Mouse (Mus musculus) lung, postnatal 0 days (tissue): ENCODE data around the gene Mindy4b-ps. TPM values are rescaled to one million over a fixed set of nuclear protein-coding genes. Genes with fewer than 3 reads are reported as not detected.

Experiments
- ATAC-seq: fragments of 200-750 bp; cut with Nextera tagmentation; 2 replicates; pipeline ENCODE4 v1.8.0; 2017; ENCODE audit warnings: moderate library complexity
- DNase-seq: peaks from one replicate; pipeline ENCODE4 v3.0.0-alpha.2; 2016; ENCODE audit warnings: low spot score
- H3K27ac ChIP-seq: fragments of 300-500 bp; sonication (generic); 2 replicates; pipeline ENCODE4 v1.5.1; 2014; ENCODE audit warnings: antibody characterized with exemption, mild to moderate bottlenecking, low read length, mixed read lengths
- H3K27me3 ChIP-seq: fragments of 300-500 bp; sonication (generic); replicated peaks from 2 replicates; pipeline ENCODE4 v1.6.1; 2014; ENCODE audit warnings: low read length, mixed read lengths; ENCODE audit not compliant: insufficient read depth
- H3K36me3 ChIP-seq: fragments of 300-500 bp; sonication (generic); 2 replicates; pipeline ENCODE4 v1.6.1; 2014; ENCODE audit warnings: low read length, mixed read lengths; ENCODE audit not compliant: insufficient read depth
- H3K4me1 ChIP-seq: fragments of 300-500 bp; sonication (generic); 2 replicates; pipeline ENCODE4 v1.6.1; 2014; ENCODE audit warnings: antibody characterized with exemption, low read depth, low read length, mixed read lengths; ENCODE audit not compliant: insufficient read depth
- H3K4me2 ChIP-seq: fragments of 300-500 bp; sonication (generic); replicated peaks from 2 replicates; pipeline ENCODE4 v1.6.1; 2014; ENCODE audit warnings: low read depth, mild to moderate bottlenecking, low read length, moderate library complexity, mixed read lengths
- H3K4me3 ChIP-seq: fragments of 300-500 bp; sonication (generic); 2 replicates; pipeline ENCODE4 v1.5.1; 2014; ENCODE audit warnings: low read depth, low read length
- H3K9ac ChIP-seq: fragments of 300-500 bp; sonication (generic); replicated peaks from 2 replicates; pipeline ENCODE4 v1.6.1; 2014; ENCODE audit warnings: low read depth, mild to moderate bottlenecking
- H3K9me3 ChIP-seq: fragments of 300-500 bp; sonication (generic); 2 replicates; pipeline ENCODE4 v1.6.1; 2016; ENCODE audit warnings: low read length, mixed read lengths
- CTCF ChIP-seq: IDR thresholded peaks from 2 replicates; pipeline ENCODE4 v1.5.1; 2016; ENCODE audit warnings: antibody characterized with exemption, mild to moderate bottlenecking
- EP300 ChIP-seq: IDR thresholded peaks from 2 replicates; pipeline ENCODE4 v1.6.1; 2016; ENCODE audit warnings: antibody characterized with exemption, mild to moderate bottlenecking, control low read depth
- WGBS: fragments of 180-500 bp; shearing (Covaris S2); extraction: QIAGEN DNeasy Blood & Tissue Kit; methylation state at CpG from one replicate; pipeline ENCODE4 v1.1.7; 2014; 5-methylcytosine and 5-hydroxymethylcytosine counted together
- polyA plus RNA-seq: library from polyadenylated mRNA; unstranded; fragments of >200 nt; fragmentation: Nextera tagmentation; extraction: Ambion mirVana; gene quantifications from 2 replicates; pipeline ENCODE4 v1.2.1, GENCODE M21; 2015

The Mindy4b-ps gene
- polyA plus RNA-seq, 1 experiment from 2014 or later: not detected

DNA sequence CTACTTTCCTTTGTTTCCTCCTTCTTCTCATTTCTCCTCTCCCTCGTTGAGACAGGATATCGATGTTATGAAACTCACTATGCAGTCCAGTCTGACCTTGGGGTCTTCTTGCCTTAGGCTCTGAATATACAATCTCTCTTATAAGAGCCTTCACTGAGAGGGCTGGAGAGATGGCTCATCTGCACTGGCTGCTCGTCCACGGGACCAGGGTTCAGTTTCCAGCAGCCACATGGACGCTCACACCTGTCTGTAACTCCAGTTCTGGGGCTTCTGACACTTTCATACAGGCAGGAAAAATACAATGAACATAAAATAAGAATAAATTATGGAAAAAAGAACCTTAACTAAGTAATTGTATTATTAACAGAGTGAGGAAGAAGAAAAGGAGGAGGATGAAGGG is 9.5 kb upstream of the Mindy4b-ps start:
- DNase-seq: no peak
- H3K27me3 ChIP-seq: no peaks in the 10 kb centered on the region
- H3K4me3 ChIP-seq: no peak overlapping the region
- H3K9ac ChIP-seq: no peak overlapping the region
- no peak for ATAC-seq
- H3K9me3 ChIP-seq: no peaks in the 10 kb centered on the region
- no peak for TF ChIP-seq CTCF
- no peaks in the 10 kb centered on the region for H3K36me3 ChIP-seq
- no peaks in the 10 kb centered on the region for H3K4me1 ChIP-seq
- H3K4me2 ChIP-seq: no peak overlapping the region
- 63% methylated on average over 5 of the region's 5 CpGs for WGBS
- H3K27ac ChIP-seq: no peak overlapping the region

DNA sequence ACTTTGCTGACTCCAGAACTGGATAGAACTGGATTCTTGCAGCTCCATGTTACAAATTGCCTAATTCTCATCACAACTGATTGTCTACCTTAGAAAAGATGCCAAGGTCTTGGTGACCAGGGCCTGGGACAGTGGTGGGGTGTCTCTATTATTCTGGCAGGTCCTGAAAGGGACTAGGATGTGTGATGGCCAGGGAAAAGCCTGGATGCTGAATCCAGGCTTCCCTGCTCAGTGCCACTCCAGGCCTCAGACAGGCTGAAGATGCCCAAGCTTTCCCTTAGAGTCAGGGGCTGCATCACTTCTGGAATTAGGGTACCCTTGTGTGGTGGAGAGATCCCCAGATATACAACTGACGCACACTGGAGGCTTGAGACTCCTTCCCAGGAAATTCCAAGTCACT is 7.8 kb upstream of the Mindy4b-ps start:
- Histone ChIP-seq H3K4me3 (no peak overlapping the region), H3K9ac (no peak overlapping the region), H3K27me3 (no peaks in the 10 kb centered on the region), H3K27ac (no peak overlapping the region), H3K4me2 (no peak overlapping the region), H3K4me1 (no peaks in the 10 kb centered on the region), H3K9me3 (no peaks in the 10 kb centered on the region), H3K36me3 (no peaks in the 10 kb centered on the region)
- ATAC-seq (no peak), DNase-seq (no peak)
- TF ChIP-seq EP300: no peak
- no peak for TF ChIP-seq CTCF
- WGBS: 81% methylated on average over 1 of the region's 1 CpGs

GRCm38 (mm10) chr3:58828366-58829153 is 6.4 kb upstream of the Mindy4b-ps start:
- TF ChIP-seq CTCF (no peak), EP300 (no peak)
- no peaks in the 10 kb centered on the region for H3K27me3 ChIP-seq
- H3K36me3 ChIP-seq: no peaks in the 10 kb centered on the region
- DNase-seq (no peak), ATAC-seq (no peak)
- no peak overlapping the region for H3K4me2 ChIP-seq
- no peak overlapping the region for H3K4me3 ChIP-seq
- H3K9ac ChIP-seq: no peak overlapping the region
- no peaks in the 10 kb centered on the region for H3K4me1 ChIP-seq
- no peak overlapping the region for H3K27ac ChIP-seq
- 78% methylated on average over 14 of the region's 14 CpGs for WGBS
- H3K9me3 ChIP-seq: no peaks in the 10 kb centered on the region

- Histone ChIP-seq H3K4me2 (no peak overlapping the region), H3K4me3 (no peak overlapping the region), H3K4me1 (no peaks in the 10 kb centered on the region), H3K9me3 (no peaks in the 10 kb centered on the region), H3K9ac (no peak overlapping the region), H3K36me3 (no peaks in the 10 kb centered on the region), H3K27me3 (no peaks in the 10 kb centered on the region), H3K27ac (no peak overlapping the region)
- WGBS: 52% methylated on average over 4 of the region's 4 CpGs
- DNase-seq: no peak
- no peak for TF ChIP-seq EP300
- ATAC-seq: no peak
Observed at GRCm38 (mm10) chr3:58826266-58826665, 4.2 kb upstream of the Mindy4b-ps start.

- DNase-seq (no peak), ATAC-seq (no peak)
- no peak overlapping the region for H3K4me2 ChIP-seq
- whole genome bisulfite sequencing: 55% methylated on average over 6 of the region's 6 CpGs
- no peaks in the 10 kb centered on the region for H3K27me3 ChIP-seq
- no peak overlapping the region for H3K9ac ChIP-seq
- H3K27ac ChIP-seq: no peak overlapping the region
- H3K4me3 ChIP-seq: no peak overlapping the region
- no peaks in the 10 kb centered on the region for H3K4me1 ChIP-seq
- TF ChIP-seq EP300 (no peak), CTCF (no peak)
- no peaks in the 10 kb centered on the region for H3K36me3 ChIP-seq
- no peaks in the 10 kb centered on the region for H3K9me3 ChIP-seq
Observed at GRCm38 (mm10) chr3:58817337-58817736, 4.8 kb downstream of the Mindy4b-ps start.

DNA sequence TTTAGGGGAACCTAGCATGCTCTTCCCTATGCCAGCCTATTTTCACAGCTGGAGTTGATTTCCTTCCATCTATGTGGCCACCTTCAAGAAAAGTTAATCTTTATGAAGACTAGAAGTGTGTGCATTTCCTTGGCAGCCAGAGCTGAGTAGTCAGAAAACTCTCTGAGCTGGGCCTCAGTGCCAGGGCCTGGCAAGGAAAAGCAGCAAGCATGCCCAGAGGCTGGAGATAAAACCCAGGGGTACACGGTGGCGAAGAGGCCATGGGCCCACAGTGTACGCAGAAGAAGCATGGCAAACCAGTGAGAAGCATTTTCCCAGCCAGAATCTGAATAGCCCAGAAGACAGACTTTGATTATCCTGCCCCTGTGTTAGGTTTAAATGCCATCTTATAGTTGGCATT is 7.9 kb downstream of the Mindy4b-ps start:
- Histone ChIP-seq H3K27me3 (no peaks in the 10 kb centered on the region), H3K9me3 (no peaks in the 10 kb centered on the region), H3K36me3 (no peaks in the 10 kb centered on the region), H3K9ac (no peak overlapping the region), H3K27ac (no peak overlapping the region), H3K4me1 (no peaks in the 10 kb centered on the region), H3K4me3 (no peak overlapping the region), H3K4me2 (no peak overlapping the region)
- TF ChIP-seq EP300 (no peak), CTCF (no peak)
- WGBS: 87% methylated on average over 3 of the region's 3 CpGs
- no peak for ATAC-seq
- DNase-seq: no peak

- ATAC-seq: no peak
- Histone ChIP-seq H3K4me1 (no peaks in the 10 kb centered on the region), H3K27ac (no peak overlapping the region), H3K4me3 (no peak overlapping the region), H3K36me3 (no peaks in the 10 kb centered on the region), H3K27me3 (no peaks in the 10 kb centered on the region), H3K9me3 (no peaks in the 10 kb centered on the region), H3K4me2 (no peak overlapping the region), H3K9ac (no peak overlapping the region)
- no peak for TF ChIP-seq CTCF
- TF ChIP-seq EP300: no peak
- DNase-seq: no peak
- WGBS: 24% methylated on average over 11 of the region's 11 CpGs
Observed at GRCm38 (mm10) chr3:58810353-58810752, 11.8 kb downstream of the Mindy4b-ps start.
